Mouse (Mus musculus): ENCODE measurements around the gene Cpa5.

- no peak for TF ChIP-seq CTCF (IDR thresholded peaks at IDR 0.05; ENCODE audit: insufficient read depth, low read length)
- no peak for TF ChIP-seq POLR2A (IDR thresholded peaks at IDR 0.05; ENCODE audit: borderline replicate concordance, extremely low read depth, low read depth, low read length)
These were observed 10.8 kb upstream of the Cpa5 start for GRCm38 (mm10) chr6:30600033-30600432.
